Mouse (Mus musculus) bone marrow macrophage, adult 2 months (primary cell): ENCODE results near the gene Palmd.

Source experiments
- CTCF ChIP-seq: IDR thresholded peaks from 2 replicates; pipeline ENCODE4 v1.5.1; 2012; ENCODE audit warnings: low read depth, mild to moderate bottlenecking, low read length, moderate library complexity
- POLR2A ChIP-seq: IDR thresholded peaks from 2 replicates; pipeline ENCODE4 v1.6.1; 2012; ENCODE audit warnings: mild to moderate bottlenecking, low read depth, low read length, borderline replicate concordance

DNA sequence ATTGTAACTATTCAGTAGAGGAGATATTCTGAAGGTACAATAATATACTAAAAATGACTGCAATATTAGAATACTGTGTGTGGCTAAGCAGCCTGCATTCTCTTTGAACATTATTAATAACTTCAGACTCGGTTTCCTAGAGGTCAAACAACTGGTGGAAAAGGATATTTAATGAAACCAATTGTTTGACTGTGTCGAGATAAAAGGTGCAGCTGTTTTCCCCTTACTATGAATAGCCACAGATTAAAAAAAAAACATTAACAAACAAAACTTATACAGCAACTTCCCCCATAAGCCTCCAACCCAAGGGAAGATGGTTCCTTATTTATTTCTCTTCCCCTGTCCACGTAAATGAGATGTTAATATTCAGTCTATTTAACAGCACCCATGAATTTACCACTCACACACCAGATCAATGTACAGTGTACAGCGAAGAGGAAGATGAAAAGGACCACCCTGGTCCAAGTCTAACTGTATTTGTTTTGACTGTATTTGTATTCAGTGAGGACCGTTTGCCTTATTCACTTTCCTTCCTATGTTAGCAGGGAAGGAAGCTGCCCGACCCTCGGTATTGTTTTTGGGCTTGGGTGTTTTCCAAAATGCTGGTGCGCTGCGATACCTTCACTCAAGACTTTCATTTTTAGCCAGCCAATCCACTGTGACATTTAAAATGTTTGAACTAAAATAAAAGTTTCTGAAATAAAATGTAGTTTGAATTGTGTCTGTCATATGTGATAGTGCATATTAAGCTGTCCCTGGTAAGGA lies 13.2 kb upstream of the Palmd start:
- TF ChIP-seq POLR2A (no peak), CTCF (no peak)
